Mouse (Mus musculus) macrophage (primary cell): ENCODE results near the gene Ehd3. TPM values are rescaled to one million over a fixed set of nuclear protein-coding genes. Genes with fewer than 3 reads are reported as not detected.

ENCODE experiments used
- polyA plus RNA-seq: library from polyadenylated mRNA; stranded (reverse); fragments of 250-400 nt; gene quantifications from 3 replicates; pipeline ENCODE4 v1.2.4, GENCODE M21; 2018; ENCODE audit warnings: inconsistent platforms

The Ehd3 gene
- polyA plus RNA-seq, 1 experiment from 2014 or later = 0.43 TPM

Other genes with a start within 250 kb of the Ehd3 start
- gene Galnt14, start 93.7 kb upstream of the Ehd3 start, polyA plus RNA-seq = not detected in 3 replicates
- 183 to 281 TPM (median 265 TPM) in 3 replicates for gene Xdh, start 146.1 kb downstream of the Ehd3 start, polyA plus RNA-seq
- gene Srd5a2, start 243.8 kb downstream of the Ehd3 start, polyA plus RNA-seq = not detected in 3 replicates